Mouse (Mus musculus): ENCODE data around the gene Lbx2. TPM values are rescaled to one million over a fixed set of nuclear protein-coding genes. Genes with fewer than 3 reads are reported as not detected.

Lbx2 gene
- under 1 TPM in 1 of 2 experiments, not detected in 1; 0.60 TPM for total RNA-seq (2023)

GRCm38 (mm10) chr6:83086121-83087035, at the start of gene Lbx2:
TSS of gene Lbx2 (plus strand) at chr6:83086367.

DNA sequence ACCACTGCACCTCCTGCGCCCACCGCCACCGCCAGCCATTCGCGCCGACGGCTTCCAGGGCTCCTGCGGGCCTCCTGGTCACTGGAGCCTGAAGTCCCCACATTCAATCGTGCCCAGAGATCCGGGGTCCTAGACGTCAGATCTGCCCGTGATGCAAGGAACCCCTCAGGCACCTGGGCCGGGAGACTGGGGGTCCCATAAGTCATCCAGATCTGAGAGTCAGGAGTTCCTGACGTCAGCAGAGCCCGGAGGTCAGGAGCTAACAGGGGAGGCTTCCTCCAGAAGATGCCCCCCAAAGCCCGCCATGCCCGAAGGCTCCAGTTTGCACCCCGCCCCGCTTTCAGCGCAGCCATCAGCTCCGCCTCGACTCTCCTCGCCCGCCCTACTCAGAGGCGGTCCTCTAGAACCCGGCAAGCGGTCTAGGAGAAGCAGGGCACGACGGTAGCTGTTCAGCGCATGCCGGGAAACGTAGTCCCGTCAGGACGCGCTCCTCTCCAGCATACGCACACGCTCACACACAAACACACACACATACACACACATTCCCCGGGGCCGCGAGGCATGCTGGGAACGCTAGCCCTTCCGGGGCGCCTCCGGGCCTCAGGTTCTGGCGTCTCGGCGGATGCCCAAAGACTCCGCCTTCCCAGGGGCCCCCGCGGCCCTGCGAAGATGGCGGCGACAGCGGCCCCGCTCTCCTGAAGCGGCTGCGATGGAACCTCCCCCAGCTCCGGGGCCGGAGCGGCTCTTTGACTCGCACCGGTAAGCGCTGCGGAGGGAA, 31.9 kb upstream of the Lbx2 start, which contains the start of gene Aup1:
Gene Aup1 (plus strand): TSS at position 448 of the 778 bp plus-strand sequence.

GRCm38 (mm10) chr6:83054871-83055431, 31.2 kb upstream of the Lbx2 start, which contains the start of gene Htra2:
TSS of gene Htra2 (minus strand) at chr6:83055273.

GRCm38 (mm10) chr6:83057790-83058189, 28.4 kb upstream of the Lbx2 start, which contains the start of gene Dqx1:
TSS of gene Dqx1 (plus strand) at chr6:83057844.

DNA sequence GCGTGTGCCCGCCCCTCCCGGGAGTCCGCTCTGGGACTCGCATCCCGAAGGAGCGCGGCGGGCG, 16.1 kb upstream of the Lbx2 start, which contains the start of gene Tlx2:
Gene Tlx2 (minus strand): TSS at position 47 of the 64 bp plus-strand sequence.

GRCm38 (mm10) chr6:83077630-83078323, 8.4 kb upstream of the Lbx2 start, which contains the start of gene Pcgf1:
TSS of gene Pcgf1 (plus strand) at chr6:83077869.

GRCm38 (mm10) chr6:83101316-83101687, 15.1 kb downstream of the Lbx2 start, which contains the start of the genes Ccdc142 and Gm42688:
TSS of gene Ccdc142 (plus strand) at chr6:83101601.
TSS of gene Gm42688 (plus strand) at chr6:83101617.

GRCm38 (mm10) chr6:83108762-83109668, 22.8 kb downstream of the Lbx2 start, which contains the start of gene Mrpl53:
TSS of gene Mrpl53 (plus strand) at chr6:83109040.

GRCm38 (mm10) chr6:83115011-83115671, 29.0 kb downstream of the Lbx2 start, which contains the start of gene Mogs:
TSS of gene Mogs (plus strand) at chr6:83115496.

DNA sequence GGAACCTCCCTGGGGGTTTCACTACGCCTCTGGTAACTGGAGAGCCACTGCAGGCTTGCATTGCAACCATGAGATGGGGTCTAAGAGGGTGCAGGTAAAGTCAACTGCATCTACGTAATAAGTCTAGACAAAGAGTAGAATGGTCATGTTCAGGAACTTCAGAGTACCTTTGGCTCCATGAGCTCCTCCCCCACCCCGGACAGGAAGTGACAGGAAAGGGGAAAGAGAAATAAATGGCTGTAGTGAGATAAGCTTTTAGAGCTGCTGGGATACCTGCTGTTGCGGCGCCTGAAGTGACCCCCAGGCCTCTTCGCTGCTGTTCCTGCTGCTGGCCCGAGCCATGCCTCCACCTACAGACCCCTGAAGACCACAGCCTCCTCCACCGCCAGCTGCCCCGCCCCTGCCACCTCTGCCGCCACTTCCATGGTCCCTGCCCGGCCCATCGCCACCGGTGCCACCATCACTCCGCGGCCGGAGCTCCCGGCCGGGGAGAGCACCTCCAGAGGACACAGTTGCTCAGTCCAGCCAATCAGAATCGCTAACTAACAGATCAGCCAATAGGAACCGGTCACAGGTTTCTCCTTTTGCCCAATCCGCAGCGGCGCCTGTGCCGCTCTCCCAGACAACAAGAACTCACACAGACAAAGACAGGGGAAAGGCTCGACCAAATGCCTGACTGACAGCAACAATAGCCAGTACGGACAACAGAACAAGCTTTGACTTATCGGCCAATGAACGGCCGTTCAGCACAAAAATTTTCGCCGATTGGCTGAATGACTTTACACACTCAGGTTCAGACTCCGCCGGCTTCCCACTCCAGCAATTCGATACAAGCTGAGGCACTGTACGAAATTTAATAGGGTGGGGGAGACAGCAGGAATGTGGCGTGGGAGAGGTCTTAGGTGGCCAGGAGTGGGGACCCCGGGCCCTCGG, 35.0 kb downstream of the Lbx2 start, which contains the start of gene Wbp1:
Gene Wbp1 (minus strand): TSS at position 630 of the 933 bp plus-strand sequence.

GRCm38 (mm10) chr6:83125331-83125730, 39.2 kb downstream of the Lbx2 start, which contains the start of gene Ino80b:
TSS of gene Ino80b (minus strand) at chr6:83125431.

DNA sequence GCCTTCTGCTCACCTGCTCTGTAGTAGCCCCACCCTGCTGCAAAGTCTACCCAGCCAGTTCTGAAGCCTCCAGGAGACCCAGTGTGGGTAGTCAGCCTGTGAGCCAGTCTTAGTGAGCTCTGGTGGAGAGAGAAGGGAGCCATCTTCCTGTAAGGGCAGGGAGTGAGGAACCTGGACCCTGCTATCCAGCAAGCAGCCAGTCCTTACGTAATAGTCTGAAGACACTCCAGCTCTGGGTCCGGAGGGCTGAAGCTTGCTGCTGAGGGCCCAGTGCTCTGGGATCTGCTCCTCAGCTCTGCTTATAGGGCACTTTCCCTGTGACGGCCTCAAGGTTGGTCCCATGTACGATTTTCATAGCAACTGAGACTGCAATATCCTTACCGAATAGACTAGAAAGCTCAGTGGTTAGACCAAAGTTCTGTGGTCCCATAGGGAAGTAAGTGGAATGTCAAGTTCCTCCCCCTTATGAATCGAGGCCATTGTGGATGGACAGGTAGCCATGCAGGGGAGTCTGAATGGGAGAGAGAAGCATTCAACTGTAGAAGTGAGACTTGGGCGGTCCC, 48.9 kb downstream of the Lbx2 start, which contains the start of gene Rtkn:
Gene Rtkn (plus strand): TSS at position 513 of the 563 bp plus-strand sequence.

Other genes with a start within 250 kb of the Lbx2 start
- 10 to 100 TPM; 26.6 to 30.3 TPM for gene Sema4f, start 146.6 kb upstream of the Lbx2 start, total RNA-seq (2023)
- gene M1ap, start 139.5 kb upstream of the Lbx2 start, total RNA-seq (2023): 1 to 10 TPM; 2.8 to 3.6 TPM
- gene Dok1, start 52.9 kb upstream of the Lbx2 start, total RNA-seq (2023): 10 to 100 TPM; 25.4 to 32.9 TPM
- under 1 TPM; 0.33 to 0.64 TPM for gene Loxl3, start 52.2 kb upstream of the Lbx2 start, total RNA-seq (2023)
- gene Aup1, start 31.8 kb upstream of the Lbx2 start, total RNA-seq (2023): 100 to 1,000 TPM; 211 to 234 TPM
- gene Htra2, start 31.1 kb upstream of the Lbx2 start, total RNA-seq (2023): 10 to 100 TPM; 46.8 to 56.0 TPM
- gene Dqx1, start 28.5 kb upstream of the Lbx2 start, total RNA-seq (2023): 1 to 10 TPM; 5.6 to 5.9 TPM
- not detected for gene Tlx2, start 16.1 kb upstream of the Lbx2 start, total RNA-seq (2023)
- 10 to 100 TPM; 14.6 to 19.6 TPM for gene Pcgf1, start 8.5 kb upstream of the Lbx2 start, total RNA-seq (2023)
- gene Ccdc142, start 15.2 kb downstream of the Lbx2 start, total RNA-seq (2023): 1 to 10 TPM; 4.9 to 7.7 TPM
- 1 to 10 TPM; 4.2 to 4.9 TPM for gene Gm42688, start 15.2 kb downstream of the Lbx2 start, total RNA-seq (2023)
- gene Mrpl53, start 22.7 kb downstream of the Lbx2 start, total RNA-seq (2023): 10 to 100 TPM; 23.8 to 24.2 TPM
- gene Mogs, start 29.1 kb downstream of the Lbx2 start, total RNA-seq (2023): 10 to 100 TPM; 30.9 to 31.2 TPM
- gene Wbp1, start 35.2 kb downstream of the Lbx2 start, total RNA-seq (2023): 10 to 100 TPM; 31.6 to 34.0 TPM
- 10 to 100 TPM; 16.4 to 22.2 TPM for gene Ino80b, start 39.1 kb downstream of the Lbx2 start, total RNA-seq (2023)
- gene Rtkn, start 49.1 kb downstream of the Lbx2 start, total RNA-seq (2023): under 1 TPM; 0.46 to 0.78 TPM
- gene Wdr54, start 70.0 kb downstream of the Lbx2 start, total RNA-seq (2023): not detected
- gene 1700003E16Rik, start 70.0 kb downstream of the Lbx2 start, total RNA-seq (2023): not detected
- gene Dctn1, start 79.6 kb downstream of the Lbx2 start, total RNA-seq (2023): 100 to 1,000 TPM; 113 to 130 TPM
- not detected for gene Slc4a5, start 133.5 kb downstream of the Lbx2 start, total RNA-seq (2023)
- 10 to 100 TPM; 18.9 to 26.7 TPM for gene Mthfd2, start 239.5 kb downstream of the Lbx2 start, total RNA-seq (2023)
- gene Mob1a, start 239.6 kb downstream of the Lbx2 start, total RNA-seq (2023): 100 to 1,000 TPM; 153 to 159 TPM